Mouse (Mus musculus): ENCODE measurements around the gene Trap1a. TPM values are rescaled to one million over a fixed set of nuclear protein-coding genes. Genes with fewer than 3 reads are reported as not detected.
"Not testable (repeated sequence)": the region's sequence is repeated elsewhere in the genome, so short reads cannot be mapped to it uniquely, and the experiment has no call there.

Gene Trap1a
- not detected for polyA plus RNA-seq (2012; fragmentation: generic; extraction: Trizol)

DNA sequence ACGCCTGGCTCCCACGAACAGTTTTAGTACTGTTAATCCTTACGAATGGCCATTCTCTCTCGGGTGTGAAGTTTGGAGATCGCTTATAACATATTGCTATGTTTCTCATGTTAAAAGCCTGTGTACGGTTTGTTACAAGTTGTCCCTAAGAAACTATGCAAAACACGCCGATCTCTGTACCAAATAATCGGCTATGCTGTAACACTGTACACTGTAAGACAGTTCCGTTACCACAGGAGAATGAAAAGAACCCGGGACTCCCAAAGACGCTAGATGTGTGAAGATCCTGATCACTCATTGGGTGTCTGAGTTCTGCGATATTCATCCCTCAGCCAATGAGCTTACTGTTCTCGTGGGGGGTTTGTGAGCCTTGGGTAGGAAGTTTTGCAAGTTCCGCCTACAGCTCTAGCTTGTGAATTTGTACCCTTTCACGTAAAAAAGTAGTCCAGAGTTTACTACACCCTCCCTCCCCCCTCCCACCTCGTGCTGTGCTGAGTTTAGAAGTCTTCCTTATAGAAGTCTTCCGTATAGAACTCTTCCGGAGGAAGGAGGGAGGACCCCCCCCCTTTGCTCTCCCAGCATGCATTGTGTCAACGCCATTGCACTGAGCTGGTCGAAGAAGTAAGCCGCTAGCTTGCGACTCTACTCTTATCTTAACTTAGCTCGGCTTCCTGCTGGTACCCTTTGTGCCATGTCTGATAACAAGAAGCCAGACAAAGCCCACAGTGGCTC is at the start of gene Trap1a:
Trap1a (plus strand) TSS at position 421 of the 732 bp plus-strand sequence.
- no peak for TF ChIP-seq MYOG (IDR thresholded peaks at IDR 0.05; ENCODE audit: control insufficient read depth in 1 of 3, insufficient read depth in 1 of 3, insufficient read length in 2 of 3, low read depth in 2 of 3)
- no peak for TF ChIP-seq POLR2AphosphoS2 (IDR thresholded peaks at IDR 0.05; ENCODE audit: insufficient read length, low read depth)
- TF ChIP-seq E2F4 (IDR thresholded peaks at IDR 0.05; ENCODE audit: insufficient read depth) = no peak
- TF ChIP-seq TCF3 (IDR thresholded peaks at IDR 0.05; ENCODE audit: insufficient read length, low read depth) = no peak
- TF ChIP-seq REST (IDR thresholded peaks at IDR 0.05; ENCODE audit: insufficient read depth, insufficient read length) = no peak
- no peak for TF ChIP-seq MYOD1 (IDR thresholded peaks at IDR 0.05; ENCODE audit: control insufficient read depth in 1 of 3, insufficient read length in 2 of 3, low read depth in 2 of 3)
- TF ChIP-seq USF1 (IDR thresholded peaks at IDR 0.05; ENCODE audit: low read depth) = no peak
- TF ChIP-seq POLR2A (IDR thresholded peaks at IDR 0.05; ENCODE audit: insufficient read length, low read depth) = no peak
- TF ChIP-seq TCF12 (IDR thresholded peaks at IDR 0.05; ENCODE audit: insufficient read depth, poor library complexity, severe bottlenecking) = no peak
- TF ChIP-seq MAX (IDR thresholded peaks at IDR 0.05; ENCODE audit: low read depth) = no peak
- no peak for TF ChIP-seq CEBPB (IDR thresholded peaks at IDR 0.05; ENCODE audit: insufficient read depth, poor library complexity, severe bottlenecking)
- no peak for TF ChIP-seq SRF (IDR thresholded peaks at IDR 0.05; ENCODE audit: control insufficient read depth, insufficient read length, low read depth)
- no peak within 1 kb of the TSS for H3K4me2 ChIP-seq (ENCODE audit: low read depth)
- no peak within 1 kb of the TSS for H3K4me3 ChIP-seq
- no peaks in the 10 kb centered on the region for H3K79me2 ChIP-seq (ENCODE audit: control insufficient read depth, insufficient read depth)
- no peaks in the 10 kb centered on the region for H3K36me3 ChIP-seq (ENCODE audit: control insufficient read depth, insufficient read depth)
- no peak within 1 kb of the TSS for H3ac ChIP-seq (ENCODE audit: control insufficient read depth, insufficient read length)
- no peaks in the 10 kb centered on the region for H3K27me3 ChIP-seq (ENCODE audit: control insufficient read depth, insufficient read depth, insufficient read length)

DNA sequence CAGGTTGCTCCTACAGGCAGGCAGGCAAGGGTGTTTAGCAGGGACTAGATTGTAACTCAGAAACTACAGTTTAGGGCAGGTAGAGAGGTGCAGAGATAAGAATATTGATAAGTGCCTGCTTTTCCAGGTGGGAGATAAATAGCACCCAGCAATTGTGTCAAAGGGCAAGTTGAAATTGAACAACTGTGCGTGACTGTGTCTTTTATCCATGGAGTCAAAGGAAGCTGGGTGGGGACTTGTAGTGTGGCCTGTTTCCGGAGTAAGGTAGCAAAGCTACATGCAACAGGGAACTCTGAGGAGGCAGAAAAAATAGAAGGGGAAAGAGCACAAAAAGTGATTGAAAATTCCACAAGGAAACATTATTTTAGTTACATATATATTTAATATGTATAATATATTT is 40.4 kb upstream of the Trap1a start:
- H3K4me3 ChIP-seq = no peak overlapping the region
- H3ac ChIP-seq (ENCODE audit: control insufficient read depth, insufficient read length) = no peak overlapping the region
- no peak for TF ChIP-seq USF1 (IDR thresholded peaks at IDR 0.05; ENCODE audit: low read depth)
- no peak for TF ChIP-seq E2F4 (IDR thresholded peaks at IDR 0.05; ENCODE audit: insufficient read depth)
- TF ChIP-seq TCF12 (IDR thresholded peaks at IDR 0.05; ENCODE audit: insufficient read depth, poor library complexity, severe bottlenecking) = no peak
- no peak for TF ChIP-seq MAX (IDR thresholded peaks at IDR 0.05; ENCODE audit: low read depth)
- TF ChIP-seq CEBPB (IDR thresholded peaks at IDR 0.05; ENCODE audit: insufficient read depth, poor library complexity, severe bottlenecking) = no peak
- TF ChIP-seq MYOG (IDR thresholded peaks at IDR 0.05; ENCODE audit: control insufficient read depth in 1 of 3, insufficient read depth in 1 of 3, insufficient read length in 2 of 3, low read depth in 2 of 3) = no peak
- no peak for TF ChIP-seq REST (IDR thresholded peaks at IDR 0.05; ENCODE audit: insufficient read depth, insufficient read length)
- TF ChIP-seq MYOD1 (IDR thresholded peaks at IDR 0.05; ENCODE audit: control insufficient read depth in 1 of 3, insufficient read length in 2 of 3, low read depth in 2 of 3) = no peak
- TF ChIP-seq SRF (IDR thresholded peaks at IDR 0.05; ENCODE audit: control insufficient read depth, insufficient read length, low read depth) = no peak
- no peak for TF ChIP-seq POLR2A (IDR thresholded peaks at IDR 0.05; ENCODE audit: insufficient read length, low read depth)
- TF ChIP-seq POLR2AphosphoS2 (IDR thresholded peaks at IDR 0.05; ENCODE audit: insufficient read length, low read depth) = no peak
- no peak for TF ChIP-seq TCF3 (IDR thresholded peaks at IDR 0.05; ENCODE audit: insufficient read length, low read depth)
- H3K36me3 ChIP-seq (ENCODE audit: control insufficient read depth, insufficient read depth) = no peaks in the 10 kb centered on the region
- no peaks in the 10 kb centered on the region for H3K79me2 ChIP-seq (ENCODE audit: control insufficient read depth, insufficient read depth)
- no peaks in the 10 kb centered on the region for H3K27me3 ChIP-seq (ENCODE audit: control insufficient read depth, insufficient read depth, insufficient read length)
- no peak overlapping the region for H3K4me2 ChIP-seq (ENCODE audit: low read depth)

- no peak overlapping the region for H3K4me2 ChIP-seq (ENCODE audit: low read depth)
- no peaks in the 10 kb centered on the region for H3K27me3 ChIP-seq (ENCODE audit: control insufficient read depth, insufficient read depth, insufficient read length)
- no peaks in the 10 kb centered on the region for H3K79me2 ChIP-seq (ENCODE audit: control insufficient read depth, insufficient read depth)
- H3ac ChIP-seq (ENCODE audit: control insufficient read depth, insufficient read length) = no peak overlapping the region
- TF ChIP-seq E2F4 (IDR thresholded peaks at IDR 0.05; ENCODE audit: insufficient read depth) (no peak), USF1 (IDR thresholded peaks at IDR 0.05; ENCODE audit: low read depth) (no peak), POLR2AphosphoS2 (IDR thresholded peaks at IDR 0.05; ENCODE audit: insufficient read length, low read depth) (no peak), CEBPB (IDR thresholded peaks at IDR 0.05; ENCODE audit: insufficient read depth, poor library complexity, severe bottlenecking) (no peak), MYOG (IDR thresholded peaks at IDR 0.05; ENCODE audit: control insufficient read depth in 1 of 3, insufficient read depth in 1 of 3, insufficient read length in 2 of 3, low read depth in 2 of 3) (no peak), SRF (IDR thresholded peaks at IDR 0.05; ENCODE audit: control insufficient read depth, insufficient read length, low read depth) (no peak), MYOD1 (IDR thresholded peaks at IDR 0.05; ENCODE audit: control insufficient read depth in 1 of 3, insufficient read length in 2 of 3, low read depth in 2 of 3) (no peak), TCF12 (IDR thresholded peaks at IDR 0.05; ENCODE audit: insufficient read depth, poor library complexity, severe bottlenecking) (no peak), MAX (IDR thresholded peaks at IDR 0.05; ENCODE audit: low read depth) (no peak), TCF3 (IDR thresholded peaks at IDR 0.05; ENCODE audit: insufficient read length, low read depth) (no peak), REST (IDR thresholded peaks at IDR 0.05; ENCODE audit: insufficient read depth, insufficient read length) (no peak)
- H3K4me3 ChIP-seq = no peak overlapping the region
- no peaks in the 10 kb centered on the region for H3K36me3 ChIP-seq (ENCODE audit: control insufficient read depth, insufficient read depth)
These were observed 38.2 kb upstream of the Trap1a start for GRCm38 (mm10) chrX:139295325-139295724.

DNA sequence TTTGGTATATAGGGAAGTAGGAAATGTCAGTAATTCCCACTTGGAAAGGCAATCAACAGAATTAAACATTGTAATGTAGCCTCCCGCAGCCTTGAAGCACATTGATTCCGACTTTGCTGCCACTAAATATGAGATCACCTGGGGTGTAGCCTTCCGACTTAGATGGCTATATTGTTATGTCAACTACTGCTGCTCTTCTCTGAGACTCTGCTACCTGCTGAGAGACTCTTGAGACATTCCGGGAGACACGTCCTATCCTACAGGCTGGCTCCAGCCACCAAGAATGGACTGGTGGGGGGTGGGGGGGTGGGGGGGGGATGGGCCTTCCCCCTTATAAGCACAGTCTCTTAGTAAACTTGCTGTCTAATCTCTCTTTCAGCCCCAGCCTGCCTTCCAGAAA is 16.1 kb upstream of the Trap1a start:
- H3K4me3 ChIP-seq; H3K36me3 ChIP-seq (ENCODE audit: control insufficient read depth, insufficient read depth); H3K79me2 ChIP-seq (ENCODE audit: control insufficient read depth, insufficient read depth); H3ac ChIP-seq (ENCODE audit: control insufficient read depth, insufficient read length); H3K27me3 ChIP-seq (ENCODE audit: control insufficient read depth, insufficient read depth, insufficient read length); H3K4me2 ChIP-seq (ENCODE audit: low read depth): not testable (repeated sequence)

DNA sequence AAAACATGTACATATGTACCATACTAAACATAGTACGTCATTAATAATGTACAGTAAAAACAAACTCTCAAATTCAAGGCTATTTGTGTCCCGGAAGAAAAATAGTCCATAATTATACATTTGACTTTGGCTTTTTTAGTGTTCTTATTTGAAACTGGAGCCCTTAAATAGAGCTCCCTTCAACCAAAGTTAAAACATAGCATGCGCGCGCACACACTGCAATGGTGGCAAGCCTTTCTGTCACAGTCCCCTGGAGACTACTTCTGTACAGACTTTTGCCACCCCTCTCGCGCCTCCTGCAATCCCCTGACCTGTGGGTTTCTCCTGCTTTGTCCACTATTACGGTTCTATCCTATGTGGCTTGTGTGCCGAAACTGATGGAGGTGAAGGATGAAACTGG is 900 bp upstream of the Trap1a start:
- no peak overlapping the region for H3ac ChIP-seq (ENCODE audit: control insufficient read depth, insufficient read length)
- H3K4me3 ChIP-seq = no peak overlapping the region
- no peaks in the 10 kb centered on the region for H3K36me3 ChIP-seq (ENCODE audit: control insufficient read depth, insufficient read depth)
- H3K27me3 ChIP-seq (ENCODE audit: control insufficient read depth, insufficient read depth, insufficient read length) = no peaks in the 10 kb centered on the region
- H3K4me2 ChIP-seq (ENCODE audit: low read depth) = no peak overlapping the region
- TF ChIP-seq USF1 (IDR thresholded peaks at IDR 0.05; ENCODE audit: low read depth) (no peak), SRF (IDR thresholded peaks at IDR 0.05; ENCODE audit: control insufficient read depth, insufficient read length, low read depth) (no peak), TCF12 (IDR thresholded peaks at IDR 0.05; ENCODE audit: insufficient read depth, poor library complexity, severe bottlenecking) (no peak), MAX (IDR thresholded peaks at IDR 0.05; ENCODE audit: low read depth) (no peak), CEBPB (IDR thresholded peaks at IDR 0.05; ENCODE audit: insufficient read depth, poor library complexity, severe bottlenecking) (no peak), REST (IDR thresholded peaks at IDR 0.05; ENCODE audit: insufficient read depth, insufficient read length) (no peak)
- no peaks in the 10 kb centered on the region for H3K79me2 ChIP-seq (ENCODE audit: control insufficient read depth, insufficient read depth)
